Mouse (Mus musculus) lung, adult 2 months (tissue): ENCODE data around the gene Has3. TPM values are rescaled to one million over a fixed set of nuclear protein-coding genes. Genes with fewer than 3 reads are reported as not detected.
A peak's percentile ranks its signal among the peaks of the same experiment; 100 is the strongest.

Experiments
- DNase-seq: peaks from one replicate; pipeline ENCODE4 v3.0.0; 2022
- H3K4me1 ChIP-seq: fragments of 200-500 bp; 2 replicates; pipeline ENCODE4 v1.6.1; 2011; ENCODE audit warnings: low read length; ENCODE audit not compliant: control insufficient read depth, insufficient read depth
- H3K4me3 ChIP-seq: fragments of 200-500 bp; replicated peaks from 2 replicates; pipeline ENCODE3; 2011; ENCODE audit warnings: low read depth, mild to moderate bottlenecking, control low read depth, low read length; ENCODE audit errors: extremely low read depth
- CTCF ChIP-seq: fragments of 200-500 bp; IDR thresholded peaks from 2 replicates; pipeline ENCODE4 v1.5.1; 2011; ENCODE audit warnings: mild to moderate bottlenecking, low read length, control low read depth; ENCODE audit not compliant: insufficient read depth
- POLR2A ChIP-seq: fragments of 200-500 bp; IDR thresholded peaks from 2 replicates; pipeline ENCODE4 v1.6.1; 2011; ENCODE audit warnings: low read depth, mild to moderate bottlenecking, control low read depth, low read length, borderline replicate concordance; ENCODE audit errors: extremely low read depth
- WGBS: fragments of 180-500 bp; shearing (Covaris S2); methylation state at CpG from one replicate; pipeline ENCODE4 v1.1.7; 2018; 5-methylcytosine and 5-hydroxymethylcytosine counted together
- polyA plus RNA-seq: library from polyadenylated mRNA; depleted of rRNA; stranded (reverse); fragments of >200 nt; gene quantifications from 2 replicates; pipeline ENCODE4 v1.2.3, GENCODE M21; 2012

Has3 gene
- polyA plus RNA-seq, 1 experiment, result 0.89 TPM

GRCm38 (mm10) chr8:106887336-106888189, 17.5 kb downstream of the Has3 start:
- H3K4me3 ChIP-seq, result no peak overlapping the region
- WGBS, result 34% methylated on average over 5 of the region's 5 CpGs
- peak; percentile 60 for DNase-seq
- no peak for TF ChIP-seq POLR2A
- peak; percentile 72 for TF ChIP-seq CTCF
- H3K4me1 ChIP-seq, result 0 out of 2 replicates have a peak, but pooled peaks cover 5% of the 10 kb centered on the region

- no peak for DNase-seq
- 67% methylated on average over 3 of the region's 3 CpGs for WGBS
- H3K4me1 ChIP-seq, result 0 out of 2 replicates have a peak, but pooled peaks cover 5% of the 10 kb centered on the region
- no peak overlapping the region for H3K4me3 ChIP-seq
- TF ChIP-seq CTCF, result no peak
- TF ChIP-seq POLR2A, result no peak
These were observed 18.8 kb downstream of the Has3 start for GRCm38 (mm10) chr8:106888803-106889202.

GRCm38 (mm10) chr8:106892210-106892805, 22.3 kb downstream of the Has3 start:
- Histone ChIP-seq H3K4me1 (0 out of 2 replicates have a peak, but pooled peaks cover 5% of the 10 kb centered on the region), H3K4me3 (peak overlapping the region; percentile 88)
- no peak for TF ChIP-seq CTCF
- no peak for TF ChIP-seq POLR2A
- no peak for DNase-seq
- under 1% methylated on average over 15 of the region's 15 CpGs for WGBS

- TF ChIP-seq CTCF (no peak), POLR2A (no peak)
- H3K4me3 ChIP-seq, result peak overlapping the region; percentile 88
- DNase-seq, result no peak
- 2% methylated on average over 57 of the region's 57 CpGs for WGBS
- H3K4me1 ChIP-seq, result 0 out of 2 replicates have a peak, but pooled peaks cover 3% of the 10 kb centered on the region
These were observed 22.9 kb downstream of the Has3 start for GRCm38 (mm10) chr8:106892806-106893451.

GRCm38 (mm10) chr8:106893481-106894156, 23.6 kb downstream of the Has3 start, which contains the start of gene Utp4:
Utp4 (plus strand) TSS chr8:106893636.
- WGBS, result 1% methylated on average over 63 of the region's 63 CpGs
- 0 out of 2 replicates have a peak, but pooled peaks cover 3% of the 10 kb centered on the region for H3K4me1 ChIP-seq
- TF ChIP-seq POLR2A, result peak; percentile 58; the same call in 1 of the 2 replicates
- TF ChIP-seq CTCF, result no peak

GRCm38 (mm10) chr8:106899473-106899872, 29.4 kb downstream of the Has3 start:
- Histone ChIP-seq H3K4me1 (peaks cover 5% of the 10 kb centered on the region), H3K4me3 (no peak overlapping the region)
- no peak for DNase-seq
- whole genome bisulfite sequencing, result 85% methylated on average over 5 of the region's 5 CpGs
- TF ChIP-seq CTCF (no peak), POLR2A (no peak)

More at GRCm38 (mm10) chr8:106893481-106894156, 23.6 kb downstream of the Has3 start, which contains the start of gene Utp4:
- DNase-seq, result peak; percentile 88
- peak within 1 kb of the TSS; percentile 88 for H3K4me3 ChIP-seq

GRCm38 (mm10) chr8:106905727-106906480, 35.9 kb downstream of the Has3 start:
- Histone ChIP-seq H3K4me1 (peaks cover 5% of the 10 kb centered on the region), H3K4me3 (no peak overlapping the region)
- 91% methylated on average over 17 of the region's 17 CpGs for WGBS
- DNase-seq, result peak; percentile 64
- TF ChIP-seq CTCF, result peak; percentile 60
- no peak for TF ChIP-seq POLR2A

GRCm38 (mm10) chr8:106906635-106907034, 36.6 kb downstream of the Has3 start:
- WGBS, result 90% methylated on average over 6 of the region's 6 CpGs
- no peak for TF ChIP-seq POLR2A
- TF ChIP-seq CTCF, result no peak
- no peak for DNase-seq
- H3K4me1 ChIP-seq, result peaks cover 3% of the 10 kb centered on the region
- no peak overlapping the region for H3K4me3 ChIP-seq

GRCm38 (mm10) chr8:106907450-106907849, 37.4 kb downstream of the Has3 start:
- H3K4me1 ChIP-seq, result no peaks in the 10 kb centered on the region
- WGBS, result 75% methylated on average over 6 of the region's 6 CpGs
- DNase-seq, result no peak
- H3K4me3 ChIP-seq, result no peak overlapping the region
- TF ChIP-seq POLR2A (no peak), CTCF (no peak)
